Mouse (Mus musculus): ENCODE results near the gene 4931406C07Rik.

4931406C07Rik gene

GRCm38 (mm10) chr9:15239042-15239925, 67.0 kb downstream of the 4931406C07Rik start, which contains the start of gene Vstm5:
Vstm5 (plus strand) TSS chr9:15239045.
- DNase-seq (ENCODE audit: low read depth in 2 of 2, low spot score in 2 of 2), result no peak

DNA sequence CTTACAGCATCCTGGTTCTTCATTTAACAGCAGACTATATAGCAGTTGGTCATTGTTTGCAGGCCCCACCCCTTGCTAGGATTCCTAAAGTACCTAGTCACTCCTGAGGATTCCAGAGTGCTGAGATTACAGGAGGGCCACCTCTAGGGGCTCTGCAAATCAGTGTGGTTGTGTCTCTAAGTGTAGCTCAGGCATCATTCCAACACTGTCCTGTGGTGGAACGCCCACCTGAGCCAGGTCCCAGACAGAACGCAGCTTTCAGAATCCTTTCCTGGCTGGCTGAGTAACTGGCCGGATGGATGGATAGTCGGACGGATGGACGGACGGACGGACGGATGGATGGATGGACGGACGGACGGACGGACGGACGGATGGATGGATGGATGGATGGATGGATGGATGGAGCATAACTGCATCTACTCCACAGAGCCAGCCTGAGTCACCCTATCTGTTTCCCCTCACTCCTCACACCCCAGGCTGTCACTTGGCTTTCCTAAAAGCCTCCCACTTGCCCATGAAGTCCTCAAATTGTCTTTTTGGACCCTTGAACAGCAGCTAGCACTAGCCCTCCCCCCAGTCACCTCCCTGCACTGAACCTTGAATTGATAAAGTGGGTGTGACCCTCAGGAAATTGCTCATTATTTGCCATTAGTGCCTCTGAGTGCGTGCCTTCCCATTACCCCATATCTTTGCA, 67.8 kb downstream of the 4931406C07Rik start:
- DNase-seq (ENCODE audit: low read depth in 2 of 2, low spot score in 2 of 2), result no peak

- no peak for DNase-seq (ENCODE audit: low read depth in 2 of 2, low spot score in 2 of 2)
Observed at GRCm38 (mm10) chr9:15237516-15238296, 68.5 kb downstream of the 4931406C07Rik start.

GRCm38 (mm10) chr9:15235986-15236385, 70.3 kb downstream of the 4931406C07Rik start:
- DNase-seq (ENCODE audit: low read depth in 2 of 2, low spot score in 2 of 2), result no peak

- no peak for DNase-seq (ENCODE audit: low read depth in 2 of 2, low spot score in 2 of 2)
Observed at GRCm38 (mm10) chr9:15233604-15234003, 72.6 kb downstream of the 4931406C07Rik start.

Data from CD8-positive naive resting alpha-beta T cell, adult 2 months (primary cell).